Mouse (Mus musculus) liver, adult 2 months (tissue): ENCODE measurements around the gene Atpaf2.

Experiments used
- CTCF ChIP-seq: fragments of 200-500 bp; IDR thresholded peaks from 2 replicates; pipeline ENCODE4 v1.5.1; 2011; ENCODE audit warnings: low read depth, low read length, control low read depth
- POLR2A ChIP-seq: fragments of 200-500 bp; IDR thresholded peaks from 2 replicates; pipeline ENCODE4 v1.6.1; 2011; ENCODE audit warnings: low read length, control low read depth; ENCODE audit not compliant: insufficient read depth; ENCODE audit errors: extremely low read depth

DNA sequence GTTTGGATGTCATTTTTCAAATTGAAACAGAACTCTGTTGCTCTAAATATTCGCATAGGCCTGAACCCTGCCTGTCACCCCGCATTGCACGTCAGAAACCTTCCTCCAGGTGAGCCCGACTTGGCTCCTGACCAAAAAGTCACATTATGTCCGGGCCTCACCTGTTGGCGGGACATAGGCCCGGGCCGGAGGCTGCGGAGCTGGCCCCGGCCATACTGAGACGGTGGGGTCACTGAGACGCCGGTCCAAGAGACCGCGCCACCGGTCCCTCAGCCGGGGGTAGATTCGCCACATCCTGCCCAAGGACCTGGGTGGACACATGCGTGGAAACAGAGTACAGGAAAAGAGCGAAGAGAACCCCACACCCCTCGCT lies 1.7 kb downstream of the Atpaf2 start:
- TF ChIP-seq CTCF (no peak), POLR2A (no peak)
